Mouse (Mus musculus) MEL (cell line): Measurements from ENCODE around the gene Zc3h13.

ENCODE experiments used
- CTCF ChIP-seq, 3 experiments: IDR thresholded peaks in 2 of 3; conservative IDR thresholded peaks in 1 of 3; 2 replicates each; pipeline ENCODE4 v1.5.1; 2011 to 2012; ENCODE audit warnings: low read length in 3 of 3, low read depth in 2 of 3, mild to moderate bottlenecking in 2 of 3, improper control_type of control experiment in 1 of 3, inconsistent platforms in 1 of 3, mixed read lengths in 1 of 3, moderate library complexity in 1 of 3; ENCODE audit not compliant: control insufficient read depth in 1 of 3, insufficient read depth in 1 of 3, poor library complexity in 1 of 3, severe bottlenecking in 1 of 3
- MAFK ChIP-seq: IDR thresholded peaks from 2 replicates; pipeline ENCODE4 v1.6.1; 2011; ENCODE audit warnings: low read depth, mild to moderate bottlenecking, low read length, improper control_type of control experiment, borderline replicate concordance
- TBP ChIP-seq: IDR thresholded peaks from 2 replicates; pipeline ENCODE4 v1.8.0; 2011; ENCODE audit warnings: low read depth, low read length, improper control_type of control experiment

- TF ChIP-seq TBP, result no peak
- TF ChIP-seq CTCF (IDR thresholded peaks at IDR 0.05 in 2 of 3, conservative IDR thresholded peaks at IDR 0.05 in 1 of 3; ENCODE audit: control insufficient read depth in 1 of 3, insufficient read depth in 1 of 3, low read depth in 2 of 3, low read length in 3 of 3, poor library complexity in 1 of 3, severe bottlenecking in 1 of 3), result no peak
- TF ChIP-seq MAFK, result no peak
These were observed 33.7 kb upstream of the Zc3h13 start for GRCm38 (mm10) chr14:75250432-75250831.
